In the genomic region with DNA sequence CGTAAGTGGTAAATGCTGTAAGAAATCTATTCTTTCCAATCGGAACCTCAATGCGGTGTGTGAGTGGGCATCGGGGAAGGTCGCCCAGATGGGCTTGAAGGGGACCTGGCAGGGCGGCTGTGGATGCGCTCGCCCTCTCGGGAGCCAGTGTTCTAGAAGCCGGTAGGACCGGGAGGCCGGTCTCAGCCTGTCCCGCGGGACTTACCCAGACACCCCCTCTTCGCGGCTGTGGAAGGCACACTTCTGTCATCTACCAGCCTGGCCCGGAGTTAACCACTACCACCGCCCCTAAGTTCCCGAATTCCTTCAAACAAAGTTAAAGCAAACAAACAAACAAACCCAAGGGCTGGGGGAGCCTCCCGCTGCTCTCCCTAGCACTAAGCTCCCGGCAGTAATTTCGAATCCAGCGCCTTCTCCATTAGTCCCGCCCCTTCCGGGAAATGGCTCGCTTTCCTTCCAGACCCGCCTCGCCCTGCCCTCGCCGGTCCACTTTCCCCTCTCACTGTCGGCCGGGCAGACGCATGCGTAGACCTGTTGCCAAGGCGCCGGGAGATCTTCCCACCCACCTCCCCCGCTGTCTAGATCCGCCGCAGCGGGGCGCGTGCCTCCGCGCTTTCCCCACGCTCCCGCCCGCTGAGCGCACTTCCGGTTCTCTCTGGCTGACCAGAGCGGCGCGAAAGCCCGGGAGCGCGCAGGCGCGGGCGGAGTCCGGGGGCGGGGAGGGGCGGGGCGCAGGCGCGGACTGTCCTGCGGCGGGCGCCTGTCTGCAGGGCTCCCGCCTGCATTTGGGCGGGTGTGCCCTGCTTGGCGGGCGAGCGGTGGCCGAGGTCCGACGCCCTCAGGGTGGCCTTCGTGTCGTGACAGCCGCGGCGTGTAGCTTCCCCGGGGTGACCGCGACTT, we compare ENCODE assay signal across 8 mouse cellular contexts. TPM values are rescaled to one million over a fixed set of nuclear protein-coding genes. Genes with fewer than 3 reads are reported as not detected.
DNase-seq lines count a peak whose midpoint lies in the region; ATAC-seq lines count a peak whose summit lies in the region.

A gene (minus strand): TSS at position 420 of the 900 bp plus-strand sequence.
A gene (plus strand): TSS at position 505 of the 900 bp plus-strand sequence.

- no peaks in the 10 kb centered on the region for H3K4me1 ChIP-seq in hindbrain, embryonic 11.5 days (replicated peaks; ENCODE audit: control insufficient read depth, insufficient read depth, low read length)

- H3K9ac ChIP-seq in hindbrain, embryonic 11.5 days (ENCODE audit: low read depth, low read length), result peak within 1 kb of the TSS; percentile 88

- WGBS in hindbrain, embryonic 11.5 days, result under 1% methylated on average over 61 of the region's 83 CpGs

- H3K4me3 ChIP-seq in hindbrain, embryonic 11.5 days (ENCODE audit: low read depth, low read length), result peak within 1 kb of the TSS; percentile 90

- no peaks in the 10 kb centered on the region for H3K36me3 ChIP-seq in hindbrain, embryonic 11.5 days (ENCODE audit: control insufficient read depth, insufficient read depth, low read length)

- no peaks in the 10 kb centered on the region for H3K9me3 ChIP-seq in hindbrain, embryonic 11.5 days (ENCODE audit: control insufficient read depth, low read length)

- ATAC-seq in hindbrain, embryonic 11.5 days (ENCODE audit: low FRiP score), result peak; percentile 99

- H3K27me3 ChIP-seq in hindbrain, embryonic 11.5 days (ENCODE audit: control insufficient read depth, insufficient read depth, low read length), result no peaks in the 10 kb centered on the region

- DNase-seq in Muller cell, postnatal 12 days (ENCODE audit: inconsistent ontology term), result peak; percentile 99
- peak; percentile 95 for DNase-seq in cerebellum, adult 9-11 months
- DNase-seq in frontal cortex, adult 2 months (ENCODE audit: extremely low spot score in 1 of 2, low spot score in 1 of 2), result peak; percentile 80 to 94
- DNase-seq in hindbrain, embryonic 11.5 days (ENCODE audit: low spot score), result peak; percentile 97
- DNase-seq in layer of hippocampus, postnatal 10 days (ENCODE audit: low spot score in 2 of 2), result peak; percentile 94 to 95
- DNase-seq in lung, postnatal 10 days, result peak; percentile 98
- peak; percentile 95 for DNase-seq in ovary, postnatal 36 days (ENCODE audit: low spot score)
- peak; percentile 90 for DNase-seq in thymus, postnatal 25 days

- peak within 1 kb of the TSS; percentile 85 for H3K4me2 ChIP-seq in hindbrain, embryonic 11.5 days (replicated peaks; ENCODE audit: low read depth, low read length)

- peak within 1 kb of the TSS; percentile 91 for H3K27ac ChIP-seq in hindbrain, embryonic 11.5 days (ENCODE audit: low read depth, low read length)

RNA-seq across cellular contexts. Expression of the first gene that starts in this region (rescaled TPM):
- 0.44 and 0.52 TPM in 2 replicates for polyA plus RNA-seq in frontal cortex, adult 2 months (2012; rRNA removed)
- polyA plus RNA-seq in hindbrain, embryonic 11.5 days (2014; fragmentation: Nextera tagmentation; extraction: Ambion mirVana), result 13.1 and 15.8 TPM in 2 replicates
- 1 to 10 TPM; 3.1 to 3.7 TPM for total RNA-seq in layer of hippocampus, postnatal 10 days (2021)

RNA-seq across cellular contexts. Expression of the second gene that starts in this region (rescaled TPM):
- polyA plus RNA-seq in frontal cortex, adult 2 months (2012; rRNA removed), result 31.1 and 39.6 TPM in 2 replicates
- polyA plus RNA-seq in hindbrain, embryonic 11.5 days (2014; fragmentation: Nextera tagmentation; extraction: Ambion mirVana), result 122 and 154 TPM in 2 replicates
- 10 to 100 TPM; 31.6 to 39.6 TPM for total RNA-seq in layer of hippocampus, postnatal 10 days (2021)

Comparison
In these comparisons a context has a peak if more than half of its experiments do, and no peak if none do; other contexts are left out.
1. Peak in every context shown above with its lines: DNase-seq, ATAC-seq, H3K4me3 ChIP-seq and H3K27ac ChIP-seq.